Mouse (Mus musculus): Measurements from ENCODE around the gene Lgals2.
"Not testable (repeated sequence)": the region's sequence is repeated elsewhere in the genome, so short reads cannot be mapped to it uniquely, and the experiment has no call there.

Lgals2 gene

GRCm38 (mm10) chr15:78855303-78855965, at the start of gene Lgals2:
Gene Lgals2 (minus strand): TSS chr15:78855529.
- no peak for DNase-seq (ENCODE audit: extremely low spot score)

- peak; percentile 78 for DNase-seq (ENCODE audit: extremely low spot score)
Measured at GRCm38 (mm10) chr15:78903243-78903642, 47.9 kb upstream of the Lgals2 start.

GRCm38 (mm10) chr15:78901422-78901789, 46.1 kb upstream of the Lgals2 start:
- no peak for DNase-seq (ENCODE audit: extremely low spot score)

DNA sequence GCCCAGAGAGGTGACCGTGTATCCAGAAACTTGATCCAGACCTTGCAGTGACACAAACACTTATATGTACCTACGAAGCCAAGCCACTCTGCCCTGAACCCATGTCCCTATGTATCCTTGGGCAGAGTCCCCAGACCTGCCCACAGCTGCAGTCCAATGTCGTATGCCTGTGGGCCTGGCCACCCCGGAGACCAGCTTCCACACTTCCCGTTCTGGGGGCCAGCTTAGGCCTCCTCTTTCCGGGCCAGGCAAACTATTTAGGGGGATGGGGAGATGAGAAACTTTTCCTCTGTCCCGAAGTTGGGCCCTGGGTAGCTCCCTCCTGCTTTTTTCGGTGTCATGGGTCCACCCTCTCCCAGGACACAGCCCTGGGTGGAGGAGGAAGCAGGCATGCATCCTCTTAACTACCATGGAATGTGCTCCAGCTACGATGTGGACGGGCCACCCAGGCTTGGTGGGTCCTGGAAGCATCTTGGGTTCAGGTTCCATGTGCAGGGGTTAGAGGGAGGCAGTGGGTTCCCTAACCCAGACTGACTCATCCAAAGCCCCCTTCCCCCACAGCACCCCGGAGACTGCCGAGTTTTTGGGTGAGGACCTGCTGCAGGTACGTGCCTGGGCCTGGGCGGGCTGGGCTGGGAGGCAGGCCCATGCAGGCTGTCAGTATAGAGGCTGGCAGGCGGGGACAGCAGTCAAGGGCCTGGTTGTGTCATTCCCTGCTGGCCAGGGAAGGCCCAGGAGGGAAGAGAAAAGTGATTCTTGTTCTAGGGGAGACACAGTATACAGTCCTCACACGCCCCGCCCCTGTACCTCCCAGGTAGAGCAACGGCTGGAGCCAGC, 45.5 kb upstream of the Lgals2 start:
- no peak for DNase-seq (ENCODE audit: extremely low spot score)

DNA sequence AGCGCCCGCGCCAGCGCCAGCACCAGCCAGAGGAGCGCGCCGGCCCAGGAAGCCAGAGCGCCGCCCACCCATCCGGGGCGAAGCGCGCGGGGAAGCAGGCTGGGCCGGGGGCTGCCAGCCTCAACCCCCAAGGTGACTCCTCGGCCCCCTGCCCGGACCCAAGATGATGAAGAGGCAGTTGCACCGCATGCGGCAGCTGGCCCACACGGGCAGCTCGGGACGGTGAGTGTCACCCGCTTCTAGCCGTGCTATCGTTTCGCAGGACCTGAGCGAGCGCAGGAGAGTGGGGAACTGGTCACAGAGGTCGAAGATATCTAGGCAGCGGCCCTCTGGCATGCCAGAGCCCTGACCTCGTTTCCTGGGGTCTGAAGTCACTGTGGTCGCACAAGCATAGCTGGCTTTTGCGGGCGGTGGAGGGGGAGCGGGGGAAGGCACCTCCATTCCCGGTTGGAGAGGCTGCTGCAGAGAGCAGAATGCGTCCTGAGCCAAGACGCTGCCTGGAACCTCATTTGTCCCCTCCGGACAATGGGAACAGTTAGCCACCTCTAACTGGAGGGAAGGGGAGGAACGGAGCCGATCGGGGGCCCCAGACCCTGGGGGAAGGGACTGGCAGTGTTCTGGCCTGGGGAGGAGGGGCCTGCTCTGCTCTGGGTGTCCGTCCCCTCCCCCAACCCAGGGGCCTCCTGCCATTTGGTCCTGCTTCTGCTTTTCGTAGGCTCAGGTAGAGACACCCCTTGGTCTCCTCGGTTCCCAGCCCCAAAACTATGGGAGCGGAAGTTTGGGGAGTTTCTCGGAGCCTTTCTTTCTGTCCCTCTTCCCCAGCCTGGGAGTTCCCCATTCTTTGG, 44.6 kb upstream of the Lgals2 start, which contains the start of gene Sh3bp1:
Gene Sh3bp1 (plus strand): TSS at position 29 of the 845 bp plus-strand sequence.
- DNase-seq (ENCODE audit: extremely low spot score): peak; percentile 74

DNA sequence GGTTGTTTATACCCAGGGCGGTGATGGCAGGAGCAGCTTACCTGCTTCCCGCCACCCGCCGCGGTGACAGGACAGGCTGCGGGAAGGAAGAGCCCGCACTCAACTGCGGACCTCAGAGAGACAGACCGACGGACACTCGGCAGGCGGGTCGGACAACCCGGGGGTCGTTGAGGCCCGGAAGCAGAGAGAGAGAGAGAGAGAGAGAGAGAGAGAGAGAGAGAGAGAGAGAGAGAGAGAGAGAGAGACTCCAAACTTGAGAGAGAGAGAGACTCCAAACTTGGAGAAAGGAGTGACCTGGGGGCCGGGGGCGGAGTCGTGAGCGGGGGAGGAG, 44.0 kb upstream of the Lgals2 start, which contains the start of gene Gm49510:
Gene Gm49510 (plus strand): TSS at position 259 of the 331 bp plus-strand sequence.
- no peak for DNase-seq (ENCODE audit: extremely low spot score)

- no peak for DNase-seq (ENCODE audit: extremely low spot score)
Measured at GRCm38 (mm10) chr15:78898507-78899001, 43.2 kb upstream of the Lgals2 start.

DNA sequence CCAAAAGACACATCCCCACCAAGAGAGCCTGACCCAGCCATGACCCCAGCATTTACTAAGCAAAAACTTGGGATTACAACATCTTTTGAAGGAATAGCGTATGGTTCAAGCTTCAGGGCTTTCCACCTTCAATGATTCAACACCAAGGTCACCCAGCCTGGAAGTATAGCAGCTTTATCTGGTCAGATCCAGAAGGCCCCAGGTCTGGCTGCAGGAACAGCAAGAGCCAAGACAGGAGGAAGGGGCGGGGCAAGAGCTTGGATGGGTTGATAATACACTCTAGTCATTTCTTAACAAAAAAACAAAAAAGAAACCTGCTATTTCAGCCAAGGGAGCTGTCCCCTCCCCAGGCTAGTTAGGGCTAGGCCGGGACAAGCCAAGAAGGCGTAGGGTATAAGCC, 42.2 kb upstream of the Lgals2 start:
- DNase-seq (ENCODE audit: extremely low spot score): no peak

GRCm38 (mm10) chr15:78896149-78896548, 40.8 kb upstream of the Lgals2 start:
- DNase-seq (ENCODE audit: extremely low spot score): no peak

- DNase-seq (ENCODE audit: extremely low spot score): no peak
Measured at GRCm38 (mm10) chr15:78895741-78896140, 40.4 kb upstream of the Lgals2 start.

- no peak for DNase-seq (ENCODE audit: extremely low spot score)
Measured at GRCm38 (mm10) chr15:78894726-78895125, 39.4 kb upstream of the Lgals2 start.

- DNase-seq (ENCODE audit: extremely low spot score): no peak
Measured at GRCm38 (mm10) chr15:78892440-78892839, 37.1 kb upstream of the Lgals2 start.

DNA sequence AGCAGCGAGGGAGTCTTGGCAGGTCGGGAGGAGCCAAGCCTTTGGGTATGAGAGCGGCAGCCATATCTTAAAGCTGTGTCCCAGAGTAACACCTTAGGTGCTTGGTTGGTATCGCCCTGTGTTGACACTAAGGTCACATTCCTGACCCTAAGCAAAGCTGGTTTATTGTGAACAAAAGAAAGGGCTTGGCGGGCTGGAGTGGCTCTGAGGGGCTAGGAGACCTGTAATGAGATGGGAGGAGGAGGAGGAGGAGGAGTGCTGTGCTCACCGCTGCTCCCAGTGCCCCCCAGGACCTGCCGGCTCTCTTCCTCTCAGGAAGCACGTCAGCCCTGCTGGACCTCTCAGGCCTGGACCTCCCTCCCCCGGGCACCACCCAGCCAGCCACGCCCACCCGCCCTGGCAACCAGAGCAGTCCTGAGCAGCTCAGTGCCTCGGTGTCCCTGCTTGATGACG, 34.1 kb upstream of the Lgals2 start:
- peak; percentile 49 for DNase-seq (ENCODE audit: extremely low spot score)

DNA sequence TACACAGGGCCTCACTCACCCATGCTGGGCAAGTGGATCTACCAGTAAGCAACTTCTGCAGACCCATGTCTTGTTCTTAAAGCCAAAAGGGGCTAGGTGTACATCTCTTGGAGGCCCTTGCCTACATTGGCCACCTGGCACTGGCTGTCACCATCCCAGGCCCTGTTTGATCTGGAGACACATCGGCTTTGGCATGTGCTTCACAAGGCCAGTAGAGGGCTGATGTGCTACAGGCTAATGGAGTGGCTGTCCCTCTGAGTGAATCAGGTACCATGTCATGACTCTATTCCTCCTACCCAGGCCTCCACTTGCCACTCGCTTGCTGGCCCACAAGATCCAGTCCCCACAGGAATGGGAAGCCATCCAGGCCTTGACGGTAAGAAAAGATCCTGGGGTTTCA, 26.5 kb upstream of the Lgals2 start:
- DNase-seq (ENCODE audit: extremely low spot score): no peak

DNA sequence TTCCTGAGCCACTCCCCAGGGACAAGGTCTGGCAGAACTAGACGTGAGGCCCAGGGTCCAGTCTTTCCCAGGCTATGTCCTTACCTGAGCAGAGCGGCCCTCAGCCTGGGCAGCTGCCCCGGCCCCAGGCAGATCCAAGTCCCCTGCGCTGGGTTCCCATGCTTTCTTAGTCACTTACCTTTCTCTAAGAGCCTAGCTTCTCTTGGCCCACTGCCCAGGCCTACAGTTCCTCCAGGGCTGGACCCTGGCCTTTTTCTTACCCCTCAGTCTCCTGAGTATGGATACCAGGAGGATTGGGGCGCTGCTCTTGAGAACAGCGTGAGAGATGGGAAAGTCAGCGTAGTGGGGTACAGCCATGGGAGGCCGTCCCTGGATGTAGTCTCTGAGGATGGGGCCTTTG, 25.1 kb upstream of the Lgals2 start:
- no peak for DNase-seq (ENCODE audit: extremely low spot score)

DNA sequence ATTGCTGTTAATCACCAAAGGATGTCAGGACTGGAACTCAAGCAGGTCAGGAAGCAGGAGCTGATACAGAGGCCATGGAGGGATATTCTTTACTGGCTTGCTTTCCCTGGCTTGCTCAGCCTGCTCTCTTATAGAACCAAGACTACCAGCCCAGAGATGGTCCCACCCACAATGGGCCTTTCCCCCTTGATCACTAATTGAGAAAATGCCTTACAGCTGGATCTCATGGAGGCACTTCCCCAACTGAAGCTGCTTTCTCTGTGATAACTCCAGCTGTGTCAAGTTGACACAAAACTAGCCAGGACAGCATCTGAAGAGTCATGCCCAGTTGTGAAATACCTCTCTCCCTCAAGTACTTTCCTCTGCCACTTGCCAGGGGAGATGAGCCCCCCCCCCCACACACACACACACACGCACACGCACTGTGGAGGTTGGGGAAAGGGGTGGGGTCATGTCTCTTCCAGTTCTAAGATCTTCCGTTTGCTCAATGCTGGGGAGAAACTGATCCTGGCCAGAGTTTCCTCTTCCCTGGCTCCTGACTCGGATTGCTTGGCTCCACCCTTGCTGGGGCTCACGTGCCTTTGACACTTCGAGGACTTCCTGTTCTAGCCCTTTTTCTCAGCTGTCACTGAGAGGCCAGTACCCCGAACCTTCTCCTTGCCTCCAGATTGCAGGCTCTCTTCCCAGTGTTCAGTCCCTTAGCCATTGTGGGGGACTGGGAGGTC, 23.6 kb upstream of the Lgals2 start:
- not testable (repeated sequence) for DNase-seq (ENCODE audit: extremely low spot score)

DNA sequence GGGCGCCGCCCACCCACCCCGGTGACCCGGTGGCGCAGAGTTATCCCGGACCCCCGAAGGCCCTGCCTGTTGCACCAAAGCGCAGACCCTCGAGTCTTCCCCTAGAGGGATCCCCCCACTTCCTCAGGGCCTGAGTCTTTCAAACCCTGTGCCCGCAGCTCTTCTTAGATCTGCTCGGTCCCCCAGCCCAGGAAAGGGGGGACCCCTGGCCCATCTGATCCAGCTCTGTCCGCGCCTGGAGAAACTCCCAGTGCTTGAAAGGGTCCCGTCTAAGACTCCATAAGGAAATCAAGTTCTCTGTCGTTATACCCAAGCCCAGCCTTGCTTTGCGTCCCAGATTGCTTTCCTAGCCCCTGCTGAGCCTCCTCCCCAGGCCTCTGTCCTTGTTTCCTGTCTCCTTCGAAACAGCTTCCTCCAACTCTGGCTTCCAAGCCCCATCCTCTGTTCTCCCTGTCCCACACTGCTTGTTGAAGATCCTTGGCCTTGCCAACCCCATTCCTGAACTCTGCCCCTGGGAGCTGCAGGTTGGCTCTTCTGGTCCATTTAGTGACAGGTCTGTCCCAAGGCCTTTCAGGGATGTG, 22.6 kb upstream of the Lgals2 start:
- no peak for DNase-seq (ENCODE audit: extremely low spot score)

GRCm38 (mm10) chr15:78876991-78877809, 21.9 kb upstream of the Lgals2 start, which contains the start of gene Gga1:
Gene Gga1 (plus strand): TSS chr15:78877190.
- peak; percentile 96 for DNase-seq (ENCODE audit: extremely low spot score)

- DNase-seq (ENCODE audit: extremely low spot score): peak; percentile 87
Measured at GRCm38 (mm10) chr15:78876258-78876696, 20.9 kb upstream of the Lgals2 start.

DNA sequence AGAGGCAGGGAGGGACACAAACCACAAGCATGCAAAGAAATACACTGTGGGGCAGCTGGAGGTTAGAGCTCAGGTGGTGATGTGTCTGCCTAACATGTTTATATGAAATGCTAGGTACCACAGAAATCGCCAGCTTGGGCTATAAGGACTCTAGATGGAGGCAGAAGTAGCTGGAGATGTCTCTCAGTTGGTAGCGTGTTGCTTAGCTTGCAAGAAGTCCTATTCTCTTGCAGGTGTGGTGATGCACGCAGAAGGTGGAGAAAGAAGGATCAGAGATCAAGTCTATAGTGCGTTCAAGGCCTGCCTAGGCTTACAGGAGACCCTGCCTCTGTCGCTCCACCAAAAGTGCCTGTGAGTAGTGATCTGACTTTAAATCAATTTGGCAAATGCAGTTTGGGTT, 20.2 kb upstream of the Lgals2 start:
- no peak for DNase-seq (ENCODE audit: extremely low spot score)

Data from embryo, embryonic 9.5 days (tissue).